Mouse (Mus musculus) bone marrow, adult 2 months (tissue): ENCODE results near the gene Abcg5.

ENCODE experiments used
- CTCF ChIP-seq: fragments of 200-500 bp; IDR thresholded peaks from 2 replicates; pipeline ENCODE4 v1.5.1; 2011; ENCODE audit warnings: low read length, control low read depth; ENCODE audit not compliant: control insufficient read depth, insufficient read depth
- POLR2A ChIP-seq: fragments of 200-500 bp; IDR thresholded peaks from 2 replicates; pipeline ENCODE4 v1.6.1; 2011; ENCODE audit warnings: low read depth, mild to moderate bottlenecking, control low read depth, low read length, borderline replicate concordance; ENCODE audit not compliant: control insufficient read depth

DNA sequence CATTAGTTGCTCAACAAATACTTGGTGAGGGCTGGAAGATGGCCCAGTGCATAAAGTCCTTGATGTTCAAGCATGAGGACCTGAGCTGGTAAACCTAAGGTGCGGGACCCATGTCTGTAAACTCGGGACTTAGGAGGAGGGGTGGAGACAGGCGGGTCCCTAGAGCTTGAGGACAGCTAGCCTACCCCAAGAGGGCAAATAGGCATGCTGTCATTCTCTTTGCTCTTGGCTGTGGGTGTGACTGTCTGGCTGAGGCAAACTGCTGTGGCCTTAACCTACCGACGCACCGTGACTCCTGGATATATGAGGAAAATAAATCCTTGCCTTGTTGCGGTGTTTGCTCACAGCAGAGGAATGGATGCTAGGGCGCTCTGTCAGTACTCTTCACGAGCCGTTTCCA is 55.1 kb downstream of the Abcg5 start:
- TF ChIP-seq CTCF = no peak
- no peak for TF ChIP-seq POLR2A
